Mouse (Mus musculus) small intestine, adult 2 months (tissue): ENCODE measurements around the gene Tnfsf14.

Source experiments
- CTCF ChIP-seq: fragments of 200-500 bp; IDR thresholded peaks from 2 replicates; pipeline ENCODE4 v1.5.1; 2012; ENCODE audit warnings: low read depth, mild to moderate bottlenecking, control low read depth, inconsistent platforms, low read length, moderate library complexity, mixed read lengths; ENCODE audit not compliant: insufficient replicate concordance, insufficient read length; ENCODE audit errors: extremely low read depth
- POLR2A ChIP-seq: fragments of 200-500 bp; IDR thresholded peaks from 2 replicates; pipeline ENCODE4 v1.6.1; 2012; ENCODE audit warnings: low read depth, mild to moderate bottlenecking, control low read depth, inconsistent platforms, low read length, moderate library complexity

- no peak for TF ChIP-seq CTCF
- no peak for TF ChIP-seq POLR2A
Measured at GRCm38 (mm10) chr17:57182871-57183270, 11.1 kb downstream of the Tnfsf14 start.
